Mouse (Mus musculus) forelimb bud, embryonic 11.5 days (tissue): ENCODE data around the gene Csnk1g2.

Experiments used
- DNase-seq: peaks from one replicate; pipeline ENCODE4 v3.0.0-alpha.2; 2012; ENCODE audit warnings: low read depth, low spot score

Csnk1g2 gene

GRCm38 (mm10) chr10:80622661-80623456 is at the start of gene Csnk1g2:
Gene Csnk1g2 (plus strand): TSS chr10:80622838.
- DNase-seq = peak; percentile 7

- DNase-seq = no peak
Observed at GRCm38 (mm10) chr10:80573944-80574343, 48.7 kb upstream of the Csnk1g2 start.

- no peak for DNase-seq
Observed at GRCm38 (mm10) chr10:80574896-80575295, 47.7 kb upstream of the Csnk1g2 start.

GRCm38 (mm10) chr10:80575925-80576324 is 46.7 kb upstream of the Csnk1g2 start:
- DNase-seq = no peak

GRCm38 (mm10) chr10:80576351-80577194 is 46.1 kb upstream of the Csnk1g2 start:
- no peak for DNase-seq

- peak; percentile 92 for DNase-seq
Observed at GRCm38 (mm10) chr10:80577195-80578130, 45.2 kb upstream of the Csnk1g2 start, which contains the start of gene Klf16. Gene Klf16 (minus strand): TSS chr10:80577321.

- DNase-seq = peak; percentile 83
Observed at GRCm38 (mm10) chr10:80578131-80578750, 44.4 kb upstream of the Csnk1g2 start.

- DNase-seq = peak; percentile 67
Observed at GRCm38 (mm10) chr10:80578911-80579310, 43.7 kb upstream of the Csnk1g2 start.

- no peak for DNase-seq
Observed at GRCm38 (mm10) chr10:80583047-80583446, 39.6 kb upstream of the Csnk1g2 start.

- no peak for DNase-seq
Observed at GRCm38 (mm10) chr10:80584045-80584488, 38.6 kb upstream of the Csnk1g2 start.

GRCm38 (mm10) chr10:80584642-80585552 is 37.7 kb upstream of the Csnk1g2 start:
- no peak for DNase-seq

- DNase-seq = no peak
Observed at GRCm38 (mm10) chr10:80585581-80585980, 37.1 kb upstream of the Csnk1g2 start.

GRCm38 (mm10) chr10:80586407-80587304 is 36.0 kb upstream of the Csnk1g2 start:
- DNase-seq = no peak

GRCm38 (mm10) chr10:80587305-80587657 is 35.4 kb upstream of the Csnk1g2 start:
- no peak for DNase-seq

GRCm38 (mm10) chr10:80589127-80589878 is 33.3 kb upstream of the Csnk1g2 start:
- no peak for DNase-seq

GRCm38 (mm10) chr10:80589879-80590854 is 32.5 kb upstream of the Csnk1g2 start, which contains the start of gene Abhd17a:
Gene Abhd17a (minus strand): TSS chr10:80590341.
- DNase-seq = peak; percentile 99

GRCm38 (mm10) chr10:80596318-80596717 is 26.3 kb upstream of the Csnk1g2 start:
- DNase-seq = no peak
